15 mouse cellular contexts compared by ENCODE assay signal in genomic region chr1:113247325-113247724, GRCm38 (mm10).
DNase-seq lines count a peak whose midpoint lies in the region; ATAC-seq lines count a peak whose summit lies in the region.
"Had no signal": no experiment of that assay in that cellular context is flagged by ENCODE, and none has a peak within 500 bp of the region (broad histone marks: within the 10 kb centered on the region; RNA-seq: fewer than 3 reads in every experiment).

No protein-coding gene starts in this region.

- 0 out of 2 replicates have a peak, but pooled peaks cover 3% of the 10 kb centered on the region for H3K9me3 ChIP-seq in hindbrain, embryonic 10.5 days
- H3K9me3 ChIP-seq in hindbrain, embryonic 13.5 days = no peaks in the 10 kb centered on the region
- no peaks in the 10 kb centered on the region for H3K9me3 ChIP-seq in midbrain, embryonic 10.5 days (replicated peaks)
- H3K9me3 ChIP-seq in midbrain, embryonic 13.5 days = no peaks in the 10 kb centered on the region; the same call in 1 of the 2 replicates
- H3K9me3 ChIP-seq in hindbrain, embryonic 14.5 days (ENCODE audit: control insufficient read depth, low read length) = 0 out of 2 replicates have a peak, but pooled peaks cover 3% of the 10 kb centered on the region
- H3K9me3 ChIP-seq: embryonic facial prominence, embryonic 13.5 days; hindbrain, embryonic 15.5 days; limb, embryonic 13.5 days had no signal

- no peak overlapping the region for H3K4me2 ChIP-seq in hindbrain, embryonic 13.5 days
- no peak overlapping the region for H3K4me2 ChIP-seq in midbrain, embryonic 13.5 days (replicated peaks)
- H3K4me2 ChIP-seq in hindbrain, embryonic 14.5 days (replicated peaks) = no peak overlapping the region
- H3K4me2 ChIP-seq: embryonic facial prominence, embryonic 13.5 days; hindbrain, embryonic 15.5 days; limb, embryonic 13.5 days had no signal

- peak; percentile 10 for DNase-seq in hindbrain, embryonic 10.5 days (ENCODE audit: low spot score)
- peak; percentile 13 for DNase-seq in midbrain, embryonic 10.5 days (ENCODE audit: low spot score)
- DNase-seq in NIH3T3 (ENCODE audit: low read depth) = peak; percentile 81
- peak; percentile 16 for DNase-seq in mesoderm, embryonic 11.5 days (ENCODE audit: low read depth, low spot score)
- no peak for DNase-seq in adrenal gland, adult 8-10 months
- no peak for DNase-seq in hindbrain, embryonic 14.5 days (ENCODE audit: low spot score)
- DNase-seq: adrenal gland, adult 2 months; lung, adult 2 months had no signal

- H3K9ac ChIP-seq in hindbrain, embryonic 13.5 days = no peak overlapping the region
- no peak overlapping the region for H3K9ac ChIP-seq in midbrain, embryonic 13.5 days (replicated peaks)
- no peak overlapping the region for H3K9ac ChIP-seq in hindbrain, embryonic 14.5 days
- H3K9ac ChIP-seq: embryonic facial prominence, embryonic 13.5 days; hindbrain, embryonic 15.5 days; limb, embryonic 13.5 days had no signal

- H3K4me3 ChIP-seq in hindbrain, embryonic 10.5 days = no peak overlapping the region
- no peak overlapping the region for H3K4me3 ChIP-seq in hindbrain, embryonic 13.5 days
- H3K4me3 ChIP-seq in midbrain, embryonic 10.5 days = no peak overlapping the region
- H3K4me3 ChIP-seq in midbrain, embryonic 13.5 days (replicated peaks) = no peak overlapping the region
- no peak overlapping the region for H3K4me3 ChIP-seq in hindbrain, embryonic 14.5 days (replicated peaks; ENCODE audit: low read length)
- H3K4me3 ChIP-seq: embryonic facial prominence, embryonic 13.5 days; heart, embryonic 10.5 days; hindbrain, embryonic 15.5 days; limb, embryonic 13.5 days had no signal

- no peaks in the 10 kb centered on the region for H3K27me3 ChIP-seq in hindbrain, embryonic 10.5 days (ENCODE audit: insufficient read depth, poor library complexity, severe bottlenecking)
- no peaks in the 10 kb centered on the region for H3K27me3 ChIP-seq in hindbrain, embryonic 13.5 days
- no peaks in the 10 kb centered on the region for H3K27me3 ChIP-seq in midbrain, embryonic 10.5 days (ENCODE audit: low read depth, poor library complexity, severe bottlenecking)
- no peaks in the 10 kb centered on the region for H3K27me3 ChIP-seq in midbrain, embryonic 13.5 days
- H3K27me3 ChIP-seq in hindbrain, embryonic 14.5 days (ENCODE audit: control insufficient read depth, insufficient read depth, low read length) = no peaks in the 10 kb centered on the region
- H3K27me3 ChIP-seq: embryonic facial prominence, embryonic 13.5 days; hindbrain, embryonic 15.5 days; limb, embryonic 13.5 days had no signal

- no peaks in the 10 kb centered on the region for H3K4me1 ChIP-seq in hindbrain, embryonic 10.5 days (replicated peaks)
- no peaks in the 10 kb centered on the region for H3K4me1 ChIP-seq in hindbrain, embryonic 13.5 days (replicated peaks)
- H3K4me1 ChIP-seq in midbrain, embryonic 10.5 days = no peaks in the 10 kb centered on the region
- no peaks in the 10 kb centered on the region for H3K4me1 ChIP-seq in midbrain, embryonic 13.5 days (replicated peaks)
- no peaks in the 10 kb centered on the region for H3K4me1 ChIP-seq in hindbrain, embryonic 14.5 days (replicated peaks; ENCODE audit: control insufficient read depth, insufficient read depth, low read length)
- H3K4me1 ChIP-seq: embryonic facial prominence, embryonic 13.5 days; heart, embryonic 10.5 days; hindbrain, embryonic 15.5 days; limb, embryonic 13.5 days had no signal

- H3K36me3 ChIP-seq in hindbrain, embryonic 10.5 days = no peaks in the 10 kb centered on the region
- no peaks in the 10 kb centered on the region for H3K36me3 ChIP-seq in hindbrain, embryonic 13.5 days
- no peaks in the 10 kb centered on the region for H3K36me3 ChIP-seq in midbrain, embryonic 10.5 days
- H3K36me3 ChIP-seq in midbrain, embryonic 13.5 days = no peaks in the 10 kb centered on the region
- no peaks in the 10 kb centered on the region for H3K36me3 ChIP-seq in hindbrain, embryonic 14.5 days (replicated peaks; ENCODE audit: control insufficient read depth, insufficient read depth)
- H3K36me3 ChIP-seq: embryonic facial prominence, embryonic 13.5 days; heart, embryonic 10.5 days; hindbrain, embryonic 15.5 days; limb, embryonic 13.5 days had no signal

- WGBS in hindbrain, embryonic 10.5 days = 73% methylated on average over 5 of the region's 5 CpGs
- WGBS in hindbrain, embryonic 13.5 days = 59% methylated on average over 5 of the region's 5 CpGs
- 77% methylated on average over 5 of the region's 5 CpGs for WGBS in midbrain, embryonic 10.5 days
- whole genome bisulfite sequencing in midbrain, embryonic 13.5 days = 70% methylated on average over 5 of the region's 5 CpGs
- 63% methylated on average over 5 of the region's 5 CpGs for whole genome bisulfite sequencing in hindbrain, embryonic 14.5 days

- ATAC-seq in hindbrain, embryonic 13.5 days (ENCODE audit: low FRiP score) = no peak
- no peak for ATAC-seq in midbrain, embryonic 13.5 days
- no peak for ATAC-seq in hindbrain, embryonic 14.5 days (ENCODE audit: low FRiP score)
- ATAC-seq: CD4-positive, CD25-positive, alpha-beta regulatory T cell, adult 4 months had no signal

- H3K27ac ChIP-seq in hindbrain, embryonic 10.5 days = no peak overlapping the region
- no peak overlapping the region for H3K27ac ChIP-seq in hindbrain, embryonic 13.5 days
- H3K27ac ChIP-seq in midbrain, embryonic 10.5 days (replicated peaks) = no peak overlapping the region
- H3K27ac ChIP-seq in midbrain, embryonic 13.5 days = no peak overlapping the region
- no peak overlapping the region for H3K27ac ChIP-seq in hindbrain, embryonic 14.5 days
- H3K27ac ChIP-seq: embryonic facial prominence, embryonic 13.5 days; heart, embryonic 10.5 days; hindbrain, embryonic 15.5 days; limb, embryonic 13.5 days had no signal

Comparison
In these comparisons a context has a peak if more than half of its experiments do, and no peak if none do; other contexts are left out.
1. DNase-seq: peak in hindbrain, embryonic 10.5 days (single experiment), midbrain, embryonic 10.5 days (single experiment), NIH3T3 (single experiment) and mesoderm, embryonic 11.5 days (single experiment); none in adrenal gland, adult 8-10 months (single experiment) and hindbrain, embryonic 14.5 days (single experiment).